Mouse (Mus musculus): ENCODE measurements around the gene Akr7a5. TPM values are rescaled to one million over a fixed set of nuclear protein-coding genes. Genes with fewer than 3 reads are reported as not detected.

The Akr7a5 gene
- polyA plus RNA-seq, 1 experiment from 2014 or later = 85.8 TPM

DNA sequence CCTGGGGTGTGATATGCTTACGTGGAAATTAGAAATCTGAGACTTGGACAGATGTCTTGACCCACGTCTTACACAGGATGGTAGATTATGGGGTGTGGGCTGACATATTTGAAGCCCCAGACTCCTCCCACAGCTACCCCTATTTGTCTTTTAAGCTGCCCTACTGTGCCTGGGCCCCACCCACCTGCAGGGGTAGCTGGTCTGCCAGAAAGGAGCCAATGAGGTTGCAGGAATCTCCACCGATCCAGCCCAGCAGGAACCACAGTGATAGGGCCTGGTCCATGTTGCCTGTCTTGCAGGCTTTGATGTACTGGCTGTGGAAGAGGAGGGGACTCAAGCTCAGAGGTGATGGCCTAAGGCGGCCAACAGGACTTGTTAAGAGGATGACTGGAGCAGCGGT is 8.3 kb upstream of the Akr7a5 start:
- no peaks in the 10 kb centered on the region for H3K9me3 ChIP-seq
- no peaks in the 10 kb centered on the region for H3K4me1 ChIP-seq
- no peaks in the 10 kb centered on the region for H3K27me3 ChIP-seq
- no peak for ATAC-seq (ENCODE audit: insufficient number of reproducible peaks, low FRiP score, low TSS enrichment, low read depth)
- no peak overlapping the region for H3K4me2 ChIP-seq
- no peak overlapping the region for H3K27ac ChIP-seq
- 51% methylated on average over 5 of the region's 5 CpGs for WGBS
- H3K4me3 ChIP-seq = no peak overlapping the region
- H3K9ac ChIP-seq = no peak overlapping the region
- peaks cover 65% of the 10 kb centered on the region for H3K36me3 ChIP-seq

DNA sequence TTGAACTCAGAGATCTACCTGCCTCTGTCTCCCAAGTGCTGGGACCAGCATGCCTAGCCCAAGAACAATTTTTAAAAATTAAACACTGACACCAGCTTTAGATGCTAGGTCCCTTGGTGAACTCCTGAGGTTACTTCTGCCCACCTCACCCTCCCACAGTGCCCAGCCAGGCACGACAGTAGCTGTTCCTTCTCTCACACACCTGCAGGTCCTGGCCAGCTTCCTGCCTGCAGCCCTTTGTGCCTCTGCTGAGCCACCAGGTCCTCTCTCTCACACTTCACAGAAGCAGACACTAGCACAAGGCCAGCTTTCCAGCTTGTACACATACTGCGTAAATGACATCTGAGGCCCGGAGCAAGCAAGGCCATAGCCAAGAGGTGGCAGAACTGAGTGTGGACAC is 5.0 kb upstream of the Akr7a5 start:
- WGBS = 88% methylated on average over 3 of the region's 3 CpGs
- ATAC-seq (ENCODE audit: insufficient number of reproducible peaks, low FRiP score, low TSS enrichment, low read depth) = no peak
- peaks cover 37% of the 10 kb centered on the region for H3K36me3 ChIP-seq

DNA sequence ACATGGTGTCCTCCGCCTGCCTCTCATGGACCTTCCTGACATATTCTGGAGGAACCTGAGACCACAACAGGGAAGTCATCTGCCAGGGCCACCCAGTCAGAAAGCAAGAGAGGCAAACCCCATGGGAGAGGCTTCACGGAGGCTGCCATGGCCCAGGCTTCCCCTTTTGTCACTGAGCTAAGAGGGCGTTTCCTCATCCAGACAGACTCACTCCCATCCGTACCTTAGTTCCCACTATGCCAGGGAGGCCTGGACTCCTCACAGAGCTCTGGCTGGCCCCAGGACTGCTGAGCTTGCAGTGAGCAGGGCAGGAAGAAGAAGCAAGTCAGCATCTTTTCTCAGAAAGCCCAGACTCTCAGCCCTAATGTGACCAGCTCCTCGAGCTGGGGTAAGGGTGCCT is 2.6 kb upstream of the Akr7a5 start:
- no peak overlapping the region for H3K9ac ChIP-seq
- H3K4me3 ChIP-seq = no peak overlapping the region
- peaks cover 20% of the 10 kb centered on the region for H3K36me3 ChIP-seq
- H3K27ac ChIP-seq = no peak overlapping the region
- no peaks in the 10 kb centered on the region for H3K9me3 ChIP-seq
- no peaks in the 10 kb centered on the region for H3K27me3 ChIP-seq
- ATAC-seq (ENCODE audit: insufficient number of reproducible peaks, low FRiP score, low TSS enrichment, low read depth) = no peak
- no peak overlapping the region for H3K4me2 ChIP-seq
- WGBS = 86% methylated on average over 5 of the region's 5 CpGs
- peaks cover 30% of the 10 kb centered on the region for H3K4me1 ChIP-seq

More for the DNA sequence above, 5.0 kb upstream of the Akr7a5 start:
- H3K27ac ChIP-seq = no peak overlapping the region
- H3K4me3 ChIP-seq = no peak overlapping the region
- no peak overlapping the region for H3K9ac ChIP-seq
- H3K27me3 ChIP-seq = no peaks in the 10 kb centered on the region
- no peaks in the 10 kb centered on the region for H3K9me3 ChIP-seq
- H3K4me2 ChIP-seq = no peak overlapping the region
- H3K4me1 ChIP-seq = peaks cover 14% of the 10 kb centered on the region

DNA sequence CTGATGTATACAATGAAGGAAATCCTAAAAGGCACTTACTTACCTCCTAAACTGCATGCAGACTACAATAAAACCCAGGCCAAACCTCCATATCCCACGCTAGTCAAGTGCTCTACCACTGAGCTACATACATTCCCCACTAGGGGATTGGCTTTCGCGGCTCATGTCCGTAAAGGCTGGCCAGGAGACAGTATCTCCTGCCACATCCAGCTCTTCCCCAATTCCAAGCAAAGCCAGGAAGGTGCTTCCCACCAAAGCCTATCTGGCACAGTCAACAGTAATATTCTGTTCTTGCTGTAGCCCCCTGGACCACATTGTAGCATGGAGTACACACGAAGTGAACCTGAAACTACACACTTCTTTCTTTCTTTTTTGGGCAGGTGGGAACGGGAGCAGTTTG is 893 bp upstream of the Akr7a5 start:
- H3K36me3 ChIP-seq = peaks cover 24% of the 10 kb centered on the region
- WGBS = 18% methylated on average over 6 of the region's 6 CpGs
- peaks cover 30% of the 10 kb centered on the region for H3K4me1 ChIP-seq
- peak overlapping the region; percentile 94 for H3K4me2 ChIP-seq
- no peak for ATAC-seq (ENCODE audit: insufficient number of reproducible peaks, low FRiP score, low TSS enrichment, low read depth)
- no peaks in the 10 kb centered on the region for H3K27me3 ChIP-seq
- H3K4me3 ChIP-seq = peak overlapping the region; percentile 67
- H3K9me3 ChIP-seq = no peaks in the 10 kb centered on the region
- peak overlapping the region; percentile 88 for H3K9ac ChIP-seq
- 0 out of 2 replicates have a peak overlapping the region, but pooled peaks have one; percentile 77 for H3K27ac ChIP-seq

DNA sequence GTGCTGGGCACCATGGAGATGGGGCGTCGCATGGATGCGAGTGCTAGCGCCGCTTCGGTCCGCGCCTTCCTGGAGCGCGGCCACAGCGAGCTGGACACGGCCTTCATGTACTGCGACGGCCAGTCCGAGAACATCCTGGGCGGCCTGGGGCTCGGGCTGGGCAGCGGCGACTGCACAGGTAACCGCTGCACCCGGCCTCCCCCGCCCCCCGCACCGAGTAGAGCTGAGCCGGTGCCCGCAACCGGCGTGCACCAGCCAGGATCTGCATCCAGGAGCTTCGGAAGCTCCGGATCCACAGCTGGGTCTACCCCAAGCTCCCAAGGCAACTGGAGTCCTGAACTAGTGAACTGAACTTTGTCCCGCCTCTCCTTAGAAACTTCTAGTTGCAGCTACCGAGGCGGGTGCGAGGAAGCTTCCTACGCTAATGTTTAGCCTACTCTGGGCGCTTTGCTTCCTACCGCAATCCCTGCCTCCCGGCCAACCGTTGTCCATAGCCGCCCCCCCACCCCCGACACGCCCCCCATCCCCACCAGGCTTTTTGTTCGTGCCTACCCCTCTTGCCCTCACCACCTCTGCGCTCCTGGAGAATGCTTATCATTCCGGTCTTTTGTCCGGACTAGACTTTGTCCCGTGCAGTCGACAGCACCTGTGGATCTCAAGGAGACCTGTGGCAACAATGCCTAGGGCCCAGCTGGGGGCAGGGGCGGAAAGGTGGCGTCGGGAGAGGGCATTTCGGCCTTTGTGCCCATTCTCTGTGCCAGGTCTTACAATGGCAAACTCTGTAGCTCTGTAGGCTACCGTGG is 556 bp downstream of the Akr7a5 start:
- Histone ChIP-seq H3K36me3 (peaks cover 26% of the 10 kb centered on the region), H3K9me3 (no peaks in the 10 kb centered on the region), H3K4me1 (peaks cover 30% of the 10 kb centered on the region), H3K9ac (peak overlapping the region; percentile 79), H3K27me3 (no peaks in the 10 kb centered on the region), H3K4me3 (peak overlapping the region; percentile 67), H3K27ac (peak overlapping the region; percentile 77), H3K4me2 (peak overlapping the region; percentile 94)
- peak; percentile 42 for ATAC-seq (ENCODE audit: insufficient number of reproducible peaks, low FRiP score, low TSS enrichment, low read depth)
- under 1% methylated on average over 53 of the region's 53 CpGs for WGBS

DNA sequence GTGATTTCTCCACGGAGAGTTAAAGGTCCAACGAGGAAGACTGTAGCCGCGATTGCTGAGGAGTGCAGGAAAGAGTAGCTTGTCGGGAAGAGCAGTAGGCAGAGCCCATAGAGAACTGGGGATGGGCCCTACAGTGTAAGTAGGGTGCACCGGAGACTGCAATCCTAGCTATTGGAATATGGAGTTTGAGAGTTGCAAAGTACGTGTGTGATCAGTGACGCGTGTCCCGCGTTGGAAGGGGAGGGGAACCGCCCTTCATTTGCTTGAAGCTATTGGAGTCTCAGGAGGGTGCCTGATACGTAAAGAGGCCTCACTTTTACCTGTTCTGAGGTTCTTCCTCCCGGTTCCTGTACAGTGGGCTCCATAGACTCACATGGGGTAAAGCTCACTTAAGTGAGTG is 1.2 kb downstream of the Akr7a5 start:
- peaks cover 26% of the 10 kb centered on the region for H3K36me3 ChIP-seq
- H3K27ac ChIP-seq = no peak overlapping the region
- 12% methylated on average over 14 of the region's 14 CpGs for WGBS
- peak overlapping the region; percentile 94 for H3K4me2 ChIP-seq
- no peak for ATAC-seq (ENCODE audit: insufficient number of reproducible peaks, low FRiP score, low TSS enrichment, low read depth)
- no peaks in the 10 kb centered on the region for H3K27me3 ChIP-seq
- H3K4me1 ChIP-seq = peaks cover 30% of the 10 kb centered on the region
- no peaks in the 10 kb centered on the region for H3K9me3 ChIP-seq
- peak overlapping the region; percentile 67 for H3K4me3 ChIP-seq
- H3K9ac ChIP-seq = peak overlapping the region; percentile 79

GRCm38 (mm10) chr4:139312632-139313031 is 2.1 kb downstream of the Akr7a5 start:
- Histone ChIP-seq H3K9ac (no peak overlapping the region), H3K27ac (no peak overlapping the region), H3K4me2 (no peak overlapping the region), H3K4me3 (no peak overlapping the region), H3K4me1 (peaks cover 30% of the 10 kb centered on the region), H3K27me3 (no peaks in the 10 kb centered on the region), H3K36me3 (peaks cover 33% of the 10 kb centered on the region), H3K9me3 (no peaks in the 10 kb centered on the region)
- WGBS = 65% methylated on average over 4 of the region's 4 CpGs
- no peak for ATAC-seq (ENCODE audit: insufficient number of reproducible peaks, low FRiP score, low TSS enrichment, low read depth)

DNA sequence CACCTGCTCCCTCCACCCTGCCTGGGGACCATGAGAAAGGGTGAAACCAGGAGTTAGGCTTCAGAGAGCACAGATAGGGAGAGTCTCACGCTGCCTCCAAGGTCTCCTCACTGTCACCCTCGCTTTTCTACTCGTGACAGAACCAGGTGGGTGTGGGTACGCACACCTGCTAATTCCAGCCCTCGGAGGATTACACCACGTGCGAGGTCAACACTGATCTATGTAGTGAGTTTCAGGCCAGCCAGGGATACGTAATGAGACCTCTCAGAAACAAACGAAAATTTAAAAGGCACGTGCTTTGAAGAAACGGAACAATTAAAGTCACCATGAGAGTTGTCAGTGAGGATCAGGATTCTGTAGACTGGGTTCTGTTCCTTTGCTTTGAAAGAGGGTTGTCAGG is 7.9 kb downstream of the Akr7a5 start:
- WGBS = 93% methylated on average over 11 of the region's 11 CpGs
- no peak overlapping the region for H3K4me2 ChIP-seq

DNA sequence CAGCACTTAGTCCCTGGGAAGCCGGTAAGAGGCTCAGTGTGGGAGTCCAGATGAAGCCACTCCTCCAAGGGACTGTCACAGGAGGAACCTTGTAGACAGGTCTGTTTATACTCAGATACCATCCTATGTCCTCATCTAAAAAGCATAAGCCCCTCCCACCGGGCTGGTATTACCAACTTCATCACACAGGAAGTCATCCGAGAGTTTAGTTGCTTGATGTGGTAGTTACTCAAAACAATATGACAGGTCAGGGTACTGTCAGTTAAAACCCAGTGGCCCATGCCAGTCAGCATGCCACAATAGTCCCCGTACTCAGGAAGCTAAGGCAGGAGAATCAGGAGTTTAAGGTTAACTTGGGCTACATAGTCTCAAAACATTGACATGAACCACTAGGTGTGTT is 9.2 kb downstream of the Akr7a5 start:
- H3K36me3 ChIP-seq = peaks cover 41% of the 10 kb centered on the region
- H3K9ac ChIP-seq = no peak overlapping the region
- no peak overlapping the region for H3K4me2 ChIP-seq
- 92% methylated on average over 4 of the region's 4 CpGs for WGBS
- no peak for ATAC-seq (ENCODE audit: insufficient number of reproducible peaks, low FRiP score, low TSS enrichment, low read depth)
- no peaks in the 10 kb centered on the region for H3K4me1 ChIP-seq
- H3K27me3 ChIP-seq = no peaks in the 10 kb centered on the region
- H3K4me3 ChIP-seq = no peak overlapping the region
- H3K9me3 ChIP-seq = no peaks in the 10 kb centered on the region
- no peak overlapping the region for H3K27ac ChIP-seq

More for the DNA sequence above, 7.9 kb downstream of the Akr7a5 start:
- ATAC-seq (ENCODE audit: insufficient number of reproducible peaks, low FRiP score, low TSS enrichment, low read depth) = no peak
- Histone ChIP-seq H3K9me3 (no peaks in the 10 kb centered on the region), H3K27me3 (no peaks in the 10 kb centered on the region), H3K9ac (no peak overlapping the region), H3K27ac (no peak overlapping the region), H3K36me3 (peaks cover 49% of the 10 kb centered on the region), H3K4me1 (no peaks in the 10 kb centered on the region), H3K4me3 (no peak overlapping the region)

- Histone ChIP-seq H3K4me3 (peak overlapping the region; percentile 29), H3K4me1 (no peaks in the 10 kb centered on the region), H3K9ac (no peak overlapping the region), H3K36me3 (no peaks in the 10 kb centered on the region), H3K27me3 (no peaks in the 10 kb centered on the region), H3K27ac (no peak overlapping the region), H3K4me2 (peak overlapping the region; percentile 41), H3K9me3 (no peaks in the 10 kb centered on the region)
- WGBS = 11% methylated on average over 10 of the region's 10 CpGs
- 0 out of 2 replicates have a peak, but pooled peaks have one; percentile 61 for ATAC-seq (ENCODE audit: insufficient number of reproducible peaks, low FRiP score, low TSS enrichment, low read depth)
Observed at GRCm38 (mm10) chr4:139330605-139331004, 20.1 kb downstream of the Akr7a5 start.

GRCm38 (mm10) chr4:139334631-139335295 is 24.2 kb downstream of the Akr7a5 start:
- no peaks in the 10 kb centered on the region for H3K9me3 ChIP-seq
- peaks cover 4% of the 10 kb centered on the region for H3K4me1 ChIP-seq
- no peak overlapping the region for H3K27ac ChIP-seq
- no peak for ATAC-seq (ENCODE audit: insufficient number of reproducible peaks, low FRiP score, low TSS enrichment, low read depth)
- no peak overlapping the region for H3K9ac ChIP-seq
- WGBS = 77% methylated on average over 6 of the region's 9 CpGs
- peaks cover 8% of the 10 kb centered on the region for H3K27me3 ChIP-seq
- no peak overlapping the region for H3K4me3 ChIP-seq
- H3K4me2 ChIP-seq = no peak overlapping the region
- H3K36me3 ChIP-seq = no peaks in the 10 kb centered on the region

- WGBS = 63% methylated on average over 7 of the region's 7 CpGs
- Histone ChIP-seq H3K27me3 (peaks cover 8% of the 10 kb centered on the region), H3K36me3 (no peaks in the 10 kb centered on the region), H3K27ac (no peak overlapping the region), H3K9ac (no peak overlapping the region), H3K4me3 (no peak overlapping the region), H3K4me1 (peaks cover 6% of the 10 kb centered on the region), H3K9me3 (no peaks in the 10 kb centered on the region), H3K4me2 (no peak overlapping the region)
- no peak for ATAC-seq (ENCODE audit: insufficient number of reproducible peaks, low FRiP score, low TSS enrichment, low read depth)
Observed at GRCm38 (mm10) chr4:139335507-139335906, 25.0 kb downstream of the Akr7a5 start.

Data from limb, embryonic 15.5 days (tissue).